Mouse (Mus musculus) megakaryocyte, embryonic 14.5 days (primary cell): Measurements from ENCODE around the gene Masp1. TPM values are rescaled to one million over a fixed set of nuclear protein-coding genes. Genes with fewer than 3 reads are reported as not detected.

Experiments used
- H3K27me3 ChIP-seq: replicated peaks from 2 replicates; pipeline ENCODE3; 2012; ENCODE audit warnings: inconsistent platforms
- H3K36me3 ChIP-seq: replicated peaks from 2 replicates; pipeline ENCODE3; 2012; ENCODE audit warnings: low read length, inconsistent platforms, mixed read lengths
- H3K4me1 ChIP-seq: 2 replicates; pipeline ENCODE4 v1.6.1; 2012; ENCODE audit warnings: inconsistent platforms
- H3K4me3 ChIP-seq: replicated peaks from 2 replicates; pipeline ENCODE3; 2012; ENCODE audit warnings: moderate library complexity, mild to moderate bottlenecking, inconsistent platforms
- H3K9me3 ChIP-seq: 2 replicates; pipeline ENCODE4 v1.6.1; 2012; ENCODE audit warnings: inconsistent platforms
- FLI1 ChIP-seq: IDR thresholded peaks from 2 replicates; pipeline ENCODE4 v1.6.1; 2012; ENCODE audit warnings: low read length, inconsistent platforms, mixed read lengths
- GATA1 ChIP-seq: IDR thresholded peaks from 3 replicates; pipeline ENCODE4 v1.6.1; 2012; ENCODE audit warnings: mixed read lengths, low read length, inconsistent platforms, borderline replicate concordance
- polyA plus RNA-seq: library from polyadenylated mRNA; stranded (reverse); fragments of >175 nt; gene quantifications from 2 replicates; pipeline ENCODE4 v1.2.3, GENCODE M21; 2012; ENCODE audit warnings: low replicate concordance; ENCODE audit not compliant: insufficient read depth

Masp1 gene
- polyA plus RNA-seq, 1 experiment, result 0.10 TPM

GRCm38 (mm10) chr16:23444231-23444630 lies 76.4 kb downstream of the Masp1 start:
- peaks cover 15% of the 10 kb centered on the region for H3K9me3 ChIP-seq
- no peaks in the 10 kb centered on the region for H3K4me1 ChIP-seq
- H3K27me3 ChIP-seq, result no peaks in the 10 kb centered on the region
- TF ChIP-seq GATA1, result no peak
- TF ChIP-seq FLI1, result no peak
- no peak overlapping the region for H3K4me3 ChIP-seq
- H3K36me3 ChIP-seq, result no peaks in the 10 kb centered on the region

- Histone ChIP-seq H3K9me3 (peaks cover 9% of the 10 kb centered on the region), H3K36me3 (no peaks in the 10 kb centered on the region), H3K4me1 (no peaks in the 10 kb centered on the region), H3K27me3 (peaks cover 2% of the 10 kb centered on the region), H3K4me3 (no peak overlapping the region)
- TF ChIP-seq GATA1, result no peak
- no peak for TF ChIP-seq FLI1
Observed at GRCm38 (mm10) chr16:23437404-23438166, 83.0 kb downstream of the Masp1 start.

GRCm38 (mm10) chr16:23429991-23430390 lies 90.6 kb downstream of the Masp1 start:
- no peaks in the 10 kb centered on the region for H3K27me3 ChIP-seq
- no peaks in the 10 kb centered on the region for H3K36me3 ChIP-seq
- no peak for TF ChIP-seq GATA1
- H3K4me3 ChIP-seq, result no peak overlapping the region
- no peaks in the 10 kb centered on the region for H3K9me3 ChIP-seq
- no peaks in the 10 kb centered on the region for H3K4me1 ChIP-seq

GRCm38 (mm10) chr16:23428647-23429319 lies 91.8 kb downstream of the Masp1 start, which contains the start of gene Rtp1:
Rtp1 (plus strand) TSS chr16:23429133.
- TF ChIP-seq GATA1, result no peak
- no peak for TF ChIP-seq FLI1
- no peaks in the 10 kb centered on the region for H3K36me3 ChIP-seq
- no peaks in the 10 kb centered on the region for H3K27me3 ChIP-seq
- no peaks in the 10 kb centered on the region for H3K9me3 ChIP-seq
- H3K4me1 ChIP-seq, result no peaks in the 10 kb centered on the region
- H3K4me3 ChIP-seq, result no peak within 1 kb of the TSS

- no peaks in the 10 kb centered on the region for H3K27me3 ChIP-seq
- TF ChIP-seq FLI1 (no peak), GATA1 (no peak)
- no peaks in the 10 kb centered on the region for H3K4me1 ChIP-seq
Observed at GRCm38 (mm10) chr16:23427701-23428100, 92.9 kb downstream of the Masp1 start.

GRCm38 (mm10) chr16:23423825-23424224 lies 96.8 kb downstream of the Masp1 start:
- no peak overlapping the region for H3K4me3 ChIP-seq
- no peaks in the 10 kb centered on the region for H3K36me3 ChIP-seq
- H3K27me3 ChIP-seq, result no peaks in the 10 kb centered on the region
- TF ChIP-seq FLI1 (no peak), GATA1 (no peak)
- H3K4me1 ChIP-seq, result no peaks in the 10 kb centered on the region
- peaks cover 4% of the 10 kb centered on the region; the same call in 1 of the 2 replicates for H3K9me3 ChIP-seq

More at GRCm38 (mm10) chr16:23427701-23428100, 92.9 kb downstream of the Masp1 start:
- H3K36me3 ChIP-seq, result no peaks in the 10 kb centered on the region
- no peaks in the 10 kb centered on the region for H3K9me3 ChIP-seq
- peak overlapping the region; percentile 38 for H3K4me3 ChIP-seq

- H3K4me3 ChIP-seq, result no peak overlapping the region
- no peaks in the 10 kb centered on the region for H3K36me3 ChIP-seq
- H3K9me3 ChIP-seq, result peaks cover 12% of the 10 kb centered on the region
- peaks cover 4% of the 10 kb centered on the region for H3K27me3 ChIP-seq
- TF ChIP-seq FLI1 (no peak), GATA1 (no peak)
- no peaks in the 10 kb centered on the region for H3K4me1 ChIP-seq
Observed at GRCm38 (mm10) chr16:23419565-23420085, 101.0 kb downstream of the Masp1 start.

- H3K9me3 ChIP-seq, result peaks cover 12% of the 10 kb centered on the region
- H3K27me3 ChIP-seq, result peaks cover 4% of the 10 kb centered on the region
- no peaks in the 10 kb centered on the region for H3K36me3 ChIP-seq
- no peaks in the 10 kb centered on the region for H3K4me1 ChIP-seq
- TF ChIP-seq GATA1 (no peak), FLI1 (no peak)
- H3K4me3 ChIP-seq, result no peak overlapping the region
Observed at GRCm38 (mm10) chr16:23417456-23418240, 103.0 kb downstream of the Masp1 start.

- Histone ChIP-seq H3K9me3 (peaks cover 12% of the 10 kb centered on the region), H3K36me3 (no peaks in the 10 kb centered on the region), H3K4me3 (no peak overlapping the region), H3K4me1 (no peaks in the 10 kb centered on the region), H3K27me3 (peaks cover 4% of the 10 kb centered on the region)
- no peak for TF ChIP-seq GATA1
- TF ChIP-seq FLI1, result no peak
Observed at GRCm38 (mm10) chr16:23416657-23417293, 103.8 kb downstream of the Masp1 start.
